Mouse (Mus musculus): ENCODE measurements around the gene Spi1. TPM values are rescaled to one million over a fixed set of nuclear protein-coding genes. Genes with fewer than 3 reads are reported as not detected.

Gene Spi1
- polyA plus RNA-seq, 1 experiment from 2014 or later: 3.3 TPM

- Histone ChIP-seq H3K9me3 (no peaks in the 10 kb centered on the region), H3K4me3 (peak overlapping the region; percentile 75), H3K9ac (replicated peaks) (peak overlapping the region; percentile 76), H3K4me1 (peaks cover 22% of the 10 kb centered on the region), H3K4me2 (replicated peaks) (peak overlapping the region; percentile 82), H3K27ac (replicated peaks) (peak overlapping the region; percentile 76), H3K36me3 (peaks cover 13% of the 10 kb centered on the region), H3K27me3 (no peaks in the 10 kb centered on the region)
- 10% methylated on average over 14 of the region's 14 CpGs for WGBS
- no peak for ATAC-seq (ENCODE audit: low FRiP score, low read depth)
Measured at GRCm38 (mm10) chr2:91069306-91070000, 12.7 kb upstream of the Spi1 start.

- peak within 1 kb of the TSS; percentile 75 for H3K4me3 ChIP-seq
- peaks cover 22% of the 10 kb centered on the region for H3K4me1 ChIP-seq
- H3K4me2 ChIP-seq (replicated peaks): peak within 1 kb of the TSS; percentile 82
- H3K27ac ChIP-seq (replicated peaks): peak within 1 kb of the TSS; percentile 76
- H3K36me3 ChIP-seq: 0 out of 2 replicates have a peak, but pooled peaks cover 9% of the 10 kb centered on the region
- no peaks in the 10 kb centered on the region for H3K27me3 ChIP-seq
- peak; percentile 96 for ATAC-seq (ENCODE audit: low FRiP score, low read depth)
- peak within 1 kb of the TSS; percentile 76 for H3K9ac ChIP-seq (replicated peaks)
- H3K9me3 ChIP-seq: no peaks in the 10 kb centered on the region
- 1% methylated on average over 63 of the region's 69 CpGs for WGBS
Measured at GRCm38 (mm10) chr2:91070076-91070800, 12.0 kb upstream of the Spi1 start, which contains the start of gene Slc39a13. Gene Slc39a13, minus strand, starts transcription at chr2:91070417.

DNA sequence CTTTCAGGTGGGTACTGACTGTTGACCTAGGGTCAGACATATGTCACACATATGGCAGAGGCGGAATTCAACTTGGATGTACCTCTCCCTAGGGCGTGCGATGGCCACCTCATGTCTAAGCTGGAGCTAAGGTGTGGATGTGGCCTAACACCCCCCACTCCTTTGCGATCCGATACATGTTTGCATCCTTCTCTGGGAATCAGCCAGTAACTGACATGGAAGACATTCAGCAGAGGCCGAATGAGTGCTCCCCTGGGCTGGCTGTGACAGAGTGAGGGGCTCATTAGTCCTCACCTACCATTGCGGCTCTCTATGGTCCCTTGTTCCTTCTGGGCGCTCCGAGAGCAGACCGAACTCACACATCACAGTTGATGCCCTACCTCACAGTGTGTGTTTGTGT is 11.1 kb upstream of the Spi1 start:
- peak overlapping the region; percentile 82 for H3K4me2 ChIP-seq (replicated peaks)
- H3K9me3 ChIP-seq: no peaks in the 10 kb centered on the region
- peak overlapping the region; percentile 76 for H3K9ac ChIP-seq (replicated peaks)
- peak overlapping the region; percentile 75 for H3K4me3 ChIP-seq
- whole genome bisulfite sequencing: 88% methylated on average over 10 of the region's 10 CpGs
- H3K36me3 ChIP-seq: 0 out of 2 replicates have a peak, but pooled peaks cover 9% of the 10 kb centered on the region
- peak overlapping the region; percentile 76 for H3K27ac ChIP-seq (replicated peaks)
- peaks cover 22% of the 10 kb centered on the region for H3K4me1 ChIP-seq
- no peaks in the 10 kb centered on the region for H3K27me3 ChIP-seq
- 0 out of 2 replicates have a peak, but pooled peaks have one; percentile 3 for ATAC-seq (ENCODE audit: low FRiP score, low read depth)

- Histone ChIP-seq H3K9me3 (no peaks in the 10 kb centered on the region), H3K27ac (replicated peaks) (no peak overlapping the region), H3K4me1 (peaks cover 22% of the 10 kb centered on the region), H3K36me3 (0 out of 2 replicates have a peak, but pooled peaks cover 2% of the 10 kb centered on the region), H3K27me3 (no peaks in the 10 kb centered on the region), H3K9ac (replicated peaks) (no peak overlapping the region), H3K4me3 (no peak overlapping the region), H3K4me2 (replicated peaks) (no peak overlapping the region)
- no peak for ATAC-seq (ENCODE audit: low FRiP score, low read depth)
- WGBS: 44% methylated on average over 1 of the region's 1 CpGs
Measured at GRCm38 (mm10) chr2:91072092-91072491, 10.1 kb upstream of the Spi1 start.

DNA sequence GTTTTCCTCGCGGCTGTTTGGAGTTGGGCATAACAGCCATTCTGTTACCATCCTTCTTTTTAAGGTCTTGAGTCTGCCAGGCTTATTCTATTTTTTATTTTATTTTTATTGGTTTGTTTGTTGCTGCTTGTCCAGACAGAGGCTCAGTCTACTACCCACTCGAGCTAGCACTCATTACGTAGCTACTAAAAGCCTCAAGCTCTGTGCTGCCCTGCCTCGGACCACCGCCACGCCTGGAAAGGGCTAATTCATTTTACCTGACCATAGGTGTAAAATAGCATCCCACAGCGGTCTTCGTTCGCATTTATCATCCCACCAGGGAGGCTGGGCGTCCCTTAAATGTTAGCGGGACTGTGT is 4.3 kb upstream of the Spi1 start:
- no peak for ATAC-seq (ENCODE audit: low FRiP score, low read depth)
- Histone ChIP-seq H3K27me3 (no peaks in the 10 kb centered on the region; the same call in 1 of the 2 replicates), H3K36me3 (no peaks in the 10 kb centered on the region), H3K4me2 (replicated peaks) (peak overlapping the region; percentile 90), H3K4me1 (peaks cover 15% of the 10 kb centered on the region), H3K9me3 (no peaks in the 10 kb centered on the region), H3K4me3 (peak overlapping the region; percentile 50), H3K27ac (replicated peaks) (0 out of 2 replicates have a peak overlapping the region, but pooled peaks have one; percentile 44), H3K9ac (replicated peaks) (peak overlapping the region; percentile 65; the same call in 1 of the 2 replicates)
- 17% methylated on average over 12 of the region's 12 CpGs for WGBS

- peak; percentile 84 for ATAC-seq (ENCODE audit: low FRiP score, low read depth)
- H3K27ac ChIP-seq (replicated peaks): peak overlapping the region; percentile 44; the same call in 1 of the 2 replicates
Measured at GRCm38 (mm10) chr2:91078314-91079025, 3.7 kb upstream of the Spi1 start.

GRCm38 (mm10) chr2:91079026-91079384 is 3.2 kb upstream of the Spi1 start:
- Histone ChIP-seq H3K9ac (replicated peaks) (peak overlapping the region; percentile 65), H3K27ac (replicated peaks) (peak overlapping the region; percentile 44; the same call in 1 of the 2 replicates), H3K36me3 (no peaks in the 10 kb centered on the region), H3K4me2 (replicated peaks) (peak overlapping the region; percentile 90), H3K27me3 (no peaks in the 10 kb centered on the region; the same call in 1 of the 2 replicates), H3K4me1 (peaks cover 15% of the 10 kb centered on the region), H3K4me3 (peak overlapping the region; percentile 50), H3K9me3 (no peaks in the 10 kb centered on the region)
- no peak for ATAC-seq (ENCODE audit: low FRiP score, low read depth)
- 29% methylated on average over 5 of the region's 5 CpGs for WGBS

More at GRCm38 (mm10) chr2:91078314-91079025, 3.7 kb upstream of the Spi1 start:
- H3K4me2 ChIP-seq (replicated peaks): peak overlapping the region; percentile 90
- 2% methylated on average over 18 of the region's 36 CpGs for WGBS
- H3K9ac ChIP-seq (replicated peaks): peak overlapping the region; percentile 65
- H3K9me3 ChIP-seq: no peaks in the 10 kb centered on the region
- peaks cover 15% of the 10 kb centered on the region for H3K4me1 ChIP-seq
- no peaks in the 10 kb centered on the region for H3K36me3 ChIP-seq
- H3K27me3 ChIP-seq: no peaks in the 10 kb centered on the region; the same call in 1 of the 2 replicates
- peak overlapping the region; percentile 50 for H3K4me3 ChIP-seq

GRCm38 (mm10) chr2:91080784-91081513 is 1.2 kb upstream of the Spi1 start:
- H3K4me3 ChIP-seq: no peak overlapping the region
- H3K4me2 ChIP-seq (replicated peaks): no peak overlapping the region
- peaks cover 15% of the 10 kb centered on the region for H3K4me1 ChIP-seq
- no peaks in the 10 kb centered on the region for H3K36me3 ChIP-seq
- no peak overlapping the region for H3K9ac ChIP-seq (replicated peaks)
- H3K27me3 ChIP-seq: no peaks in the 10 kb centered on the region; the same call in 1 of the 2 replicates
- no peak overlapping the region for H3K27ac ChIP-seq (replicated peaks)
- no peak for ATAC-seq (ENCODE audit: low FRiP score, low read depth)
- WGBS: 85% methylated on average over 8 of the region's 8 CpGs
- no peaks in the 10 kb centered on the region for H3K9me3 ChIP-seq

GRCm38 (mm10) chr2:91082844-91083243 is 654 bp downstream of the Spi1 start:
- no peak overlapping the region for H3K27ac ChIP-seq (replicated peaks)
- WGBS: 74% methylated on average over 11 of the region's 11 CpGs
- H3K4me2 ChIP-seq (replicated peaks): no peak overlapping the region
- peaks cover 14% of the 10 kb centered on the region for H3K4me1 ChIP-seq
- no peak for ATAC-seq (ENCODE audit: low FRiP score, low read depth)
- no peak overlapping the region for H3K9ac ChIP-seq (replicated peaks)
- H3K4me3 ChIP-seq: no peak overlapping the region
- H3K36me3 ChIP-seq: no peaks in the 10 kb centered on the region
- H3K9me3 ChIP-seq: no peaks in the 10 kb centered on the region
- H3K27me3 ChIP-seq: peaks cover 5% of the 10 kb centered on the region; the same call in 1 of the 2 replicates

- Histone ChIP-seq H3K27me3 (peaks cover 5% of the 10 kb centered on the region; the same call in 1 of the 2 replicates), H3K9ac (replicated peaks) (no peak overlapping the region), H3K9me3 (no peaks in the 10 kb centered on the region), H3K4me2 (replicated peaks) (no peak overlapping the region), H3K27ac (replicated peaks) (no peak overlapping the region), H3K36me3 (no peaks in the 10 kb centered on the region), H3K4me3 (no peak overlapping the region), H3K4me1 (peaks cover 8% of the 10 kb centered on the region)
- 52% methylated on average over 1 of the region's 1 CpGs for WGBS
- ATAC-seq (ENCODE audit: low FRiP score, low read depth): no peak
Measured at GRCm38 (mm10) chr2:91083366-91083940, 1.3 kb downstream of the Spi1 start.

All from midbrain, embryonic 12.5 days (tissue).